8 mouse cellular contexts compared by ENCODE assay signal in the genomic region with DNA sequence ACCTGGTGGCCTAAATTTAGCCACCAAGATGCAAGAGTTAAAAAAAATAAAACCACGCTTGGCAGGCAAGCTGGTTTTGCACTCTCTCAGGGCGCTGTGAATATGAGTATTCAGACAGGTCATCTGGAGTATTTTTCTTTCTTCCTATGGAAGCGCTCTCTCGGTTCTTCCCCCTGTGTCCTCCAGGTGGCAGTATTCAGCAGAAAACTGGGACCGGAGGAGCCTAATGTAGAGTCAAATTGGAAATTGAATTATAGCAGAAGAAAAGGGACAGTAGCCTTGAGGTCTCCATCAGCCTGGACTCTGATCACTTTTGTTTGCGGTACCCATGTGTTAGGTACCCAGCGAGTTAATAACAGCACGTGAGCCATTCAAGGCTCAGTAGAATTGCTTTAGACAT.
A peak's percentile ranks its signal among the peaks of the same experiment; 100 is the strongest.
DNase-seq lines count a peak whose midpoint lies in the region; ATAC-seq and TF ChIP-seq lines count a peak whose summit lies in the region.

No protein-coding gene starts in this region.

- H3K36me3 ChIP-seq in lung, embryonic 16.5 days (ENCODE audit: control insufficient read depth, insufficient read depth, low read length): no peaks in the 10 kb centered on the region

- intact Hi-C loops in gastrocnemius, adult 2 months (cut with DNase I): loop anchor here (1.0 to 2.0 kb wide), 2 partner anchors 272 to 635 kb away; a partner anchor contains a TSS

- peak; percentile 68 for DNase-seq in R1 (ENCODE audit: low read depth, low spot score)
- peak; percentile 87 to 89 for DNase-seq in cerebellum, postnatal 10 days
- DNase-seq in gastrocnemius, adult 2 months: peak; percentile 58
- peak; percentile 79 for DNase-seq in kidney, postnatal 10 days
- DNase-seq in ovary, postnatal 14 days (ENCODE audit: low spot score): peak; percentile 55
- peak; percentile 58 for DNase-seq in urinary bladder, postnatal 25 days (ENCODE audit: low spot score)

- peak; percentile 84 for ATAC-seq in CD4-positive, CD25-positive, alpha-beta regulatory T cell, adult 4 months
- peak; percentile 45; the same call in 1 of the 2 replicates for ATAC-seq in lung, embryonic 16.5 days (ENCODE audit: low read depth)

- H3K9ac ChIP-seq in lung, embryonic 16.5 days (ENCODE audit: low read length): no peak overlapping the region

- no peaks in the 10 kb centered on the region for H3K9me3 ChIP-seq in lung, embryonic 16.5 days (ENCODE audit: control insufficient read depth, low read length)

- no peak overlapping the region for H3K27ac ChIP-seq in gastrocnemius, adult 2 months
- H3K27ac ChIP-seq in lung, embryonic 16.5 days (ENCODE audit: low read length): no peak overlapping the region

- WGBS in lung, embryonic 16.5 days: 25% methylated on average over 8 of the region's 8 CpGs

- TF ChIP-seq CTCF in gastrocnemius, adult 2 months (IDR thresholded peaks at IDR 0.05): peak; percentile 93

- H3K4me1 ChIP-seq in lung, embryonic 16.5 days (replicated peaks; ENCODE audit: control insufficient read depth, insufficient read depth, low read length): no peaks in the 10 kb centered on the region

- no peak overlapping the region for H3K4me3 ChIP-seq in gastrocnemius, adult 2 months
- H3K4me3 ChIP-seq in lung, embryonic 16.5 days (ENCODE audit: low read length): no peak overlapping the region

- H3K4me2 ChIP-seq in lung, embryonic 16.5 days (ENCODE audit: low read depth, low read length): no peak overlapping the region

- H3K27me3 ChIP-seq in lung, embryonic 16.5 days (ENCODE audit: control insufficient read depth, insufficient read depth, low read depth, low read length): no peaks in the 10 kb centered on the region
